In genomic region chr5:92165976-92166375, GRCm38 (mm10) we compare ENCODE assay signal across 19 mouse cellular contexts. TPM values are rescaled to one million over a fixed set of nuclear protein-coding genes. Genes with fewer than 3 reads are reported as not detected.
"Had no signal": no experiment of that assay in that cellular context is flagged by ENCODE, and none has a peak within 500 bp of the region (broad histone marks: within the 10 kb centered on the region; RNA-seq: fewer than 3 reads in every experiment).

No protein-coding gene starts in this region.

- H3K9me3 ChIP-seq: intestine, embryonic 15.5 days; limb, embryonic 13.5 days; midbrain, embryonic 13.5 days; neural tube, embryonic 12.5 days; stomach, embryonic 15.5 days had no signal

- H3K27me3 ChIP-seq: intestine, embryonic 15.5 days; limb, embryonic 13.5 days; midbrain, embryonic 13.5 days; neural tube, embryonic 12.5 days; stomach, embryonic 15.5 days had no signal

- H3K4me3 ChIP-seq: intestine, embryonic 15.5 days; layer of hippocampus, adult 2 months; limb, embryonic 13.5 days; midbrain, embryonic 13.5 days; myocyte; neural tube, embryonic 12.5 days; stomach, embryonic 15.5 days had no signal

- H3K4me1 ChIP-seq: intestine, embryonic 15.5 days; limb, embryonic 13.5 days; midbrain, embryonic 13.5 days; neural tube, embryonic 12.5 days; stomach, embryonic 15.5 days had no signal

- H3K9ac ChIP-seq: intestine, embryonic 15.5 days; limb, embryonic 13.5 days; liver, embryonic 14.5 days; midbrain, embryonic 13.5 days; neural tube, embryonic 12.5 days; stomach, embryonic 15.5 days had no signal

- H3K4me2 ChIP-seq: intestine, embryonic 15.5 days; limb, embryonic 13.5 days; midbrain, embryonic 13.5 days; neural tube, embryonic 12.5 days; stomach, embryonic 15.5 days had no signal

- ATAC-seq: intestine, embryonic 15.5 days; midbrain, embryonic 13.5 days had no signal

- DNase-seq: kidney, adult 18-20 months; kidney, postnatal 10 days; kidney, postnatal 4 days; left cerebral cortex, postnatal 4 days; lung, adult 18-20 months; retina, postnatal 1 day; right cerebral cortex, postnatal 4 days; spleen, adult 18-20 months had no signal

- H3K27ac ChIP-seq: intestine, embryonic 15.5 days; layer of hippocampus, adult 2 months; limb, embryonic 13.5 days; liver, embryonic 14.5 days; midbrain, embryonic 13.5 days; neural tube, embryonic 12.5 days; stomach, embryonic 15.5 days had no signal

RNA-seq across cellular contexts. Expression of gene U90926, which starts 49.2 kb away (rescaled TPM):
- polyA plus RNA-seq: intestine, embryonic 15.5 days; kidney, embryonic 14.5 days; liver, adult 2 months; liver, embryonic 14.5 days; lung, embryonic 16.5 days; midbrain, embryonic 13.5 days; myocyte; neural tube, embryonic 12.5 days; stomach, embryonic 15.5 days had no signal
